Mouse (Mus musculus): ENCODE results near the gene Olfr1357. TPM values are rescaled to one million over a fixed set of nuclear protein-coding genes. Genes with fewer than 3 reads are reported as not detected.

Olfr1357 gene
- polyA plus RNA-seq (2012; rRNA removed; ENCODE audit: low replicate concordance), result not detected in 2 replicates

GRCm38 (mm10) chr10:78617974-78618373 is at the start of gene Olfr1357:
TSS of gene Olfr1357 (minus strand) at chr10:78618074.

GRCm38 (mm10) chr10:78591406-78592328 is 26.2 kb downstream of the Olfr1357 start, which contains the start of gene Syde1:
TSS of gene Syde1 (minus strand) at chr10:78591964.

GRCm38 (mm10) chr10:78574250-78575104 is 43.4 kb downstream of the Olfr1357 start, which contains the start of gene Ilvbl:
TSS of gene Ilvbl (plus strand) at chr10:78574346.

Other genes starting within 250 kb of the Olfr1357 start
- 76.6 and 90.3 TPM in 2 replicates for gene Rrp1, start 205.0 kb downstream of the Olfr1357 start, polyA plus RNA-seq (2012; rRNA removed; ENCODE audit: low replicate concordance)
- 89.2 and 103 TPM in 2 replicates for gene Cstb, start 192.4 kb downstream of the Olfr1357 start, polyA plus RNA-seq (2012; rRNA removed; ENCODE audit: low replicate concordance)
- 45.4 and 110 TPM in 2 replicates for gene Pdxk, start 153.1 kb downstream of the Olfr1357 start, polyA plus RNA-seq (2012; rRNA removed; ENCODE audit: low replicate concordance)
- gene Olfr1358, start 100.6 kb downstream of the Olfr1357 start, polyA plus RNA-seq (2012; rRNA removed; ENCODE audit: low replicate concordance), result 0.76 TPM in 1 of 2 replicates, not detected in the other
- 32.1 and 63.2 TPM in 2 replicates for gene Ilvbl, start 43.7 kb downstream of the Olfr1357 start, polyA plus RNA-seq (2012; rRNA removed; ENCODE audit: low replicate concordance)
- 50.6 and 51.1 TPM in 2 replicates for gene Syde1, start 26.1 kb downstream of the Olfr1357 start, polyA plus RNA-seq (2012; rRNA removed; ENCODE audit: low replicate concordance)
- gene Casp14, start 100.2 kb upstream of the Olfr1357 start, polyA plus RNA-seq (2012; rRNA removed; ENCODE audit: low replicate concordance), result 0.17 TPM in 1 of 2 replicates, not detected in the other
- gene Ccdc105, start 135.0 kb upstream of the Olfr1357 start, polyA plus RNA-seq (2012; rRNA removed; ENCODE audit: low replicate concordance), result not detected in 2 replicates
- gene Slc1a6, start 162.4 kb upstream of the Olfr1357 start, polyA plus RNA-seq (2012; rRNA removed; ENCODE audit: low replicate concordance), result 0.29 and 1.5 TPM in 2 replicates
- gene Olfr1356, start 234.1 kb upstream of the Olfr1357 start, polyA plus RNA-seq (2012; rRNA removed; ENCODE audit: low replicate concordance), result not detected in 2 replicates